Mouse (Mus musculus) skeletal muscle tissue, adult 2 months (tissue): Measurements from ENCODE around the gene Rps6ka1.

Experiments used
- DNase-seq: peaks from one replicate; pipeline ENCODE4 v3.0.0-alpha.2; 2012; ENCODE audit warnings: low read depth, low spot score

The Rps6ka1 gene

GRCm38 (mm10) chr4:133897431-133897891 is 9.9 kb upstream of the Rps6ka1 start:
- no peak for DNase-seq

DNA sequence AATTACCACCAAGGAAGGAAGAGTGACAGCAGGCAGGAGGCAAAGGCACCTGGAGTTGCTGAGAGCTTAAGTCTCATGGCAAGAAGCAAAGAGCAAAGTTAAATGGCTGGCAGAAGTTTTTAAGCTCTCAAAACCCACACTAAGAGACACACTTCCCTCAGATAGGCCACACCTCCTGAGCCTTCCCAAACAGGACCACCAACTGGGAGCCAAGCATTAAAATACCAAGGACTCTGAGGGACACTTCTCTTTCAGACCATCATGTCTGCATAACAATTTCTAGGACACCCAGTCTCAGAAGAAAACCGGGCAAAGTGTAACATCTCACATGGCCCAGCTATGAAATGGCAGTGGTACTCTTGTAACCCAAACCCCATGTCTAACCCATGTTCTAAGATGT is 9.4 kb upstream of the Rps6ka1 start:
- DNase-seq, result no peak

- no peak for DNase-seq
These were observed 8.4 kb upstream of the Rps6ka1 start for GRCm38 (mm10) chr4:133896002-133896401.

GRCm38 (mm10) chr4:133887249-133887648 is 348 bp downstream of the Rps6ka1 start:
- DNase-seq, result no peak

GRCm38 (mm10) chr4:133885991-133886501 is 1.6 kb downstream of the Rps6ka1 start:
- DNase-seq, result no peak

GRCm38 (mm10) chr4:133885331-133885730 is 2.3 kb downstream of the Rps6ka1 start:
- DNase-seq, result no peak

DNA sequence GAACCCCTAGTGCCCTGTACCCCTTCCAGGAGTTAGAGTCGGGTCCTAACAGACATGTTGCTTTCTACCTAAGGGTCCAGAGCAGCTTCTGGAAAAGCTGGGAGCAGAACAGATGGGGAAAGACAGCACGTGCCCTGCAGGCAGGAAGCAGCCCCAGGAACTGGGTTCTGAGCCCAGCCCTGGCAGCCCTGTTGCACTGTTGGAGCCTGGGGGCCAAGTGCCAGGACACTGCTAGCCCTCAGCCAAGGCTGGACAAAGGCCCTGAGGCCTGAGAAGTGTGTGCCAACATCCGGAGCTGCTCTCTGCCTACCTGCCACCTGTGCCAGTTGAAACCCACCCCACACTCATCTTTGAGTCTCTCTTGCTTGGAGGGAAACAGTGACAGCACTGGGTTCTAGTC is 2.7 kb downstream of the Rps6ka1 start:
- no peak for DNase-seq

GRCm38 (mm10) chr4:133884127-133884753 is 3.4 kb downstream of the Rps6ka1 start:
- no peak for DNase-seq

DNA sequence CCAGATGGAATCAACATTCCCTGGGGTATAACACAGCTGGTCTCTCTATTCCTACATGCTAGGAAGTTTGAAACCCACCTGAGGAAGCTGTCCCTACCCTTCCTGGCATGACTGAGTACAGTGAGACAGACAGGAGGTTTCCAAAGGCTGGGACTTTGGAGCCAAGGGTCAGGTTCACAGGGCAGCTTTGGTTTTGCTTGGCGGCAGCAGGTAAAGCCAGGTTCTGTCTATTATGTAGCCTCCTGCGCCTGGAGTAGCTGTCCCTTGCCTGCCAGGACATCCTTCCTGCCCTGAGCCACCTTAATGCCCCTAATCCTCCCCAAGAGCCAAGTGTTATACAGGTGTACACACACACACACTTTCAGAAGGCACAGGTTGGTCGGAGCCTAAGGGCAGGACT is 5.7 kb downstream of the Rps6ka1 start:
- DNase-seq, result no peak

DNA sequence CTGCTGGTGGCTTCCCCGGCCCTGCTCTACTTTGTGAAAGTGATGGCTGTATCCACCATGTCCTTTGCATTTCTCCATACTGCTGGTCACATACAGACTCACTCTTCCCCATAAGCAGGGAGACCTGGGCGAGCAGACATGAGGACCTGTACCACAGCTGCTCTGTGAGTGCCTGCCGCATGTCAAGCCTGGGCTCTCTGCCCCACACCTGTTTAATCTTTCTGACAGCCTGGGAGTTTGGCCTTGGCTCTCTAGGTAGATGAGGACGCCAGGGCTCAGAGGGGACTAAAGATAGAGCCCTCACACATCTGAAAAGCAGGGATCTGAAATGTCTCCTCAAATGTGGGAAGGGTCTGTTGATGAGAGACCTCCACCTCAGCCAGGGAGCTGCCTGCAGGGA is 6.2 kb downstream of the Rps6ka1 start:
- peak; percentile 76 for DNase-seq

- no peak for DNase-seq
These were observed 8.3 kb downstream of the Rps6ka1 start for GRCm38 (mm10) chr4:133879145-133879902.

GRCm38 (mm10) chr4:133877850-133878755 is 9.5 kb downstream of the Rps6ka1 start:
- no peak for DNase-seq

- DNase-seq, result no peak
These were observed 12.6 kb downstream of the Rps6ka1 start for GRCm38 (mm10) chr4:133874865-133875517.

DNA sequence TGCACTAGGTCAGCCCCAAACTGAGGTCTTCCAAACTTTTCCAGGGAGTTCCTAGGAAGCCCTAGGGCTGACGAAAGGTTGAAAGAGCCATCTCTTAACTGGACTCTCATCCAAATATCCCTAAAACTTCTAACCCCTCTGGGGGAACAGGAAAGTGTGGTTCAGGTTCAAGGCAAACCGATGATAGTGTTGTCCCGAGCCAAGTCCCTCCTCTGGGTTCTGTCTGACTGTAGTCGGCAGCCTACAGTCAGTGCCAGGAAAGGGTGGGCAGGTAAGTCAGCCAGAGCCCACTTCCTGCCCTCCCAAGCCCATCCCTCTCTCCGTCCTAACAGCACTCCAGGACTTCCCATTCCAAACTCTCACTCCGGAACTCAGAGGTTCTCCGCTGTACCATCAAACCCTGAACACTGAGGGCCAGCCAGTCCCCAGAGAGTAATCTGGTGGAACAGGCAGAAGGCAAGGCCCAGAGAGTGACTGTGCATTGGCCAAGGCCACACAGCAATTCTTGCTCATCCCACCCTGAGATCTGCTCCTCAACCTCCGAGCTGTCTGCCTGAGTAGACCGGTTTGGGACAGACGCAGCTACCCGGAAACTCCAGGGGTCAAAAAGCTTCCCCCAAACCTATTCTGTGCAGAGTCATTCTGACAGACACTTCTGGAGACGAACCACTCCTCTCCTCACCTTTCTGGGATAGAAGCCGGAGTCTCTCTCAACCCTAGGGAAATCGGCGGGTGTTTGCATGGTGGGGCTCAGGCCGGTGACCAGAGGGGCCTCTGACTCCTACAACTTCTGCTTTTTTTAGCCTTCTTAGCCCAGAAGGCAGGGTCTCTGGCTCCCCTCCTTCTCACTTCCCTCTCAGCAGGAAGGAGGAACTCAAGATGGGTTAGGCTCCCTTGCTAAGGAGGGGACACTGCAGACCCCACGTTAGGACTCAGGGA is 13.4 kb downstream of the Rps6ka1 start:
- DNase-seq, result no peak

DNA sequence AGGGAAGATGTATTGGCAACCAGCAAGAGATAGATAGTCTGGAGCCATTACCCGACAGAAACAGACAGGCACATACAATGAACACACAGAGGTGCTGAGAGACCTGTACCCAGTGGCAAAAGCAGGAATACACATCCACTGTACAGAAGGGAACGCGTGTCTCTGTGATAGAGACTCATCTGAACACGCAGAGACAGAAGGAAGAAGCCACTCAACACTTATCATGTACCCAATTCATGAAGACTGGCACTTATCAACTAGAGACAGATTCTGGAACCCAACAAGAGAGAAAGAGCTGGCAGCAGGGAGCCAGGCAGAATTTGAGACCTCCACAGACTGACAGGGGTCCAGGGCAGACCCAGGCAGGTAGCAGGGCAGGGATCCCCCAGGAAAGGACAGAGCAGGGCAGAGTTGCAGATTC is 14.2 kb downstream of the Rps6ka1 start:
- no peak for DNase-seq

- peak; percentile 39 for DNase-seq
These were observed 14.7 kb downstream of the Rps6ka1 start for GRCm38 (mm10) chr4:133872812-133873300.

DNA sequence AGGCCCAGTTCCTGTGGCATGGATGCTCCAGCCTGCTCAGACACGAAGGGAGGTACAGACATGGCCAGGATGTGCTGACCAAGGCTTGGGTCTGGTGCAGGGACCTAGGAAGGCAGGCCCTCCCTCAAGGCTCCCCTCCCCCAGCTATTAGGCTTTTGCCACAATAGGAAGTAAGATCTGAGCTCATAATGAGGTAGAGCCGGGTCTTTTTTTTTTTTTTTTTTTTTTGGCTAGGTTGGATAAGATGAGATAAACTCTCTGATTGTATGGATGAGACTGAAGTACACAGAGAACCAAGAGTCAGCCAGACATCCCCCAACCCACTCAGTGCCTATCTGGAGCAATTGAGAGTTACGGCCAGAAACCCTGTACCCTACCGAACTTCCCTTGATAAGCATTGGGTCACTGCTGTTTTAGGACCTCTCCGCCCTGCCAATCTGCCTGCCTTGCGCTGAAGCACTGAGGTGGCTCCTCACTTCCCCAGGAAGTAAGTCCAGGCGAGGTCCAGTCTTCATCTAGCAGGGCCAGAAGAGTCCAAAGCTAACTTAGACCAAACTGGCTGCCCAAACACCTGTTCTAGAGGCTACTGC is 15.3 kb downstream of the Rps6ka1 start:
- DNase-seq, result peak; percentile 43

- no peak for DNase-seq
These were observed 22.4 kb downstream of the Rps6ka1 start for GRCm38 (mm10) chr4:133865231-133865630.

DNA sequence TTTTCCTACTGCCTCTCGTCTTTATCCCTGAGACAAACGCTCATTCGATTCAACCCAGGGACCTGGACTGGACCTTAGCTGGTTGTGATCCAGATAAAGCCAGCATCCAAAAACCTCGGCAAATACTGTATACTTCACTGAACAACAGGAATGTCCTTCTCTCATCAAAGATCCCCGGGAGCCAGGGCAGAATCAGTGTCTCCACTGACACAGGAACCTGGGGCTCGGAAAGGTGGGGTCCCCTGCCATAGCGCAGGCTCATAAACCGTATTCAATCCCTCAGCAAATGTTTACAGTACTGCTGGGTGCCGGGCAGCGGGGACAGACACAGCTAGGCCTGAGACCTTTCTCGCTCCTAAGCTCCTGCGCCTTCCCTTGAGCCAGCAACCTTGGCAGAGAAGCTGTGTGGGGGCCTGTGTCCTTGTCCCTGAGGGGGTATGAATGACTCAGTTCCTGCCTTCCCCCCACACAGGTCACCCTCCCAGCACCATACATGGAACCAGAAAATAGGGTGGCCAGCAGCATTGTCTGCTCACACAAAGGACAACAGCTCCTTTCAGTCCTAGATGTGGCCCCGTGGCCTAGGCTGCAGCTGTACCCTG is 23.1 kb downstream of the Rps6ka1 start:
- DNase-seq, result no peak
